Mouse (Mus musculus) neutrophil, adult 5-6 weeks (primary cell): Measurements from ENCODE around the gene Plpp2. TPM values are rescaled to one million over a fixed set of nuclear protein-coding genes. Genes with fewer than 3 reads are reported as not detected.

Experiments used
- ATAC-seq: fragments of 151-379, 151-347 bp; 2 replicates; pipeline ENCODE4 v1.8.0; 2017; ENCODE audit warnings: mild to moderate bottlenecking, moderate TSS enrichment; ENCODE audit not compliant: insufficient number of reproducible peaks, poor library complexity, low FRiP score, severe bottlenecking; ENCODE audit errors: extremely low read depth
- total RNA-seq: library from RNA; stranded (forward); fragments of 200-1000 nt; gene quantifications from 2 replicates; pipeline ENCODE4 v1.2.3, GENCODE M21; 2017

Plpp2 gene
- total RNA-seq, 1 experiment from 2014 or later, result 1.9 TPM

DNA sequence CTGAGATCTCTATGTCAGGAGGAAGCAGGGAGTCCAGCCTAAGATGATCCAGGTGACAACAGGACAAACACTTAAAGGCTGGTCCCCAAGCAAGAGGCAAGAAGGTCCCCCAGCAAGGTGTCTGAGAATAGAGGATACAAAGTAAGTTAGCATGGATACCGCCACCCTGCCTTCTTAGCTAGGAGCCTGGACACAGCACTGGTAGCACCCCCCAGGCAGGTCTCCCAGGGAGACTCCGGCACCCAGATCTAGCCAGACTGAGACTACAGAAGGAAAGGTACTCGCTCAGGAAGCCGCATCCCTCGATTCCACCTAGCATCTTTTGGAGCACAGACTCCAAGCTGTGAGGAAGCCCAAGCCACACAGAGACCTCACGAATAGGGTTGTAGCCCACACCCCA lies 19.6 kb upstream of the Plpp2 start:
- no peak for ATAC-seq

DNA sequence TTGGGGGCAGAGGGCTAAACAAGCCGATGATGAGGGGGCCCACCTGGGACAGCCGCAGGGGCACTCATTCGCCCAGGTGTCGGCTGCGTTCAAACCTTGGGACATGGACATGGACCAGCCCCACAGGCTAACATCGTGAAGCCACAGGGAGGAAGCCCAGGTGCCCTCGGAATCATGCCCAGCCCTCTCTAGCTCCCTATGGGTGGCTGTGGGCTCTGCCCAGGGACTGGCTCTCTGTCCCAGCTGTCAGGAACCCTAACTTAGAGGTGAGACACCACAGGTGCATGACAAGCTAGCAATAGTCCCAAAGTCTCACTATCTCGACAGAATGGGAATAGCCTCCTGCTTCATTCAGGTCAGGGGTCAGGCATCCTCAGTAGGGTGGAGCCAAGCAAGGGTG lies 18.9 kb upstream of the Plpp2 start:
- ATAC-seq, result no peak

DNA sequence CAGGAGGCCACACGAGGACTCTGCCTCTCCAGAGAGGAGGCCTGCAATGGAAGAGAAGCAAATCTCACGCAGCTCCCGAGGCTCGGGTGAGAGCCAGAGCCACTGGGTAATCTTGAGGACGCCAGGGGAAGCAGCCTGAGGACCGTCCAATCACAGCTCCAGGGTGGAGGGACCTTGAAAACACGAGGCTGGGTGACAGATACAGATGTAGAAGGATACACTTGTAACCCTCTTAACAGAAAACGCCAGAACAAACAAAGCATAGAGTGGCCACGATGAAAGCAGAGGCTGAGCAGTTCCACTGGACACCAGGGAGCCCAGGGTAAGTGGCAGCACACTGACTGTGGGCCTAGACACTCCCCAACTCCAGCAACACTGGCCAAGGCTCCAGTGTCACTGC lies 16.8 kb upstream of the Plpp2 start:
- ATAC-seq, result no peak

DNA sequence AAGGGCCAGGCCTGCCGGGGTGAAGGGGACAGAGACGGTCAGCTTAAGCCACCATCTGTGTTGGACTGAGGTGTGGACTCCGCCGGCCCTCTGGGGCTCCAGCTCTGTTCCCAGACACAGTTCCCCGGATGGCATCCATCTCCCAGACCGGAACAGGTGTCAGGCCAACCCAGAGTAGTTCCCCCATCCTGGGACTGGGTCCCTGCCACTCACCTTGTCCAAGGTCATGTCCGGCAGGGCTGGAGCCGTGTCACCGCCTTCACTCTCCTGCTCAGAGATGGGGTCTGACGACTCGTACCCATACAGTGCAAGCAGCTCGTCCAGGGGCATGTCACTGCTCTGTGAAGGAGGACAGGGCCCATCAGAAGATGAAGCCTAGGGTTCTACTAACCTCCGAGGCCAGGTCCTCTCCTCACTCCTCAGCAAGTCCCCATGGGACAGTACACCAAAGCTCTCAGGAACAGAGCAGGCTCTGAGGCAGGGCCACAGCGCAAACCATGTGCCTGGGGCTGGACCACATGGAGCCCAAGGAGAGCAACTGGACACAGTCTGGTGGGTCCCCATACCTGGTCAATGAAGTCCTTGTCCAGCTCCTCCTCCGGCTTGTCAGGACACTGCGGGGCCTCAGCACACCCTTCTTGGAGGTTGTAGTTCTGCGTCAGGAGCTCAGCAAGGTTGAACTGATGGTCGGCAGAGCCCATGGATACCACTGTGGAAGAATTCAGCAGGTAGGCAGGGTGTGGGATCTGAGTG lies 15.6 kb upstream of the Plpp2 start:
- no peak for ATAC-seq

DNA sequence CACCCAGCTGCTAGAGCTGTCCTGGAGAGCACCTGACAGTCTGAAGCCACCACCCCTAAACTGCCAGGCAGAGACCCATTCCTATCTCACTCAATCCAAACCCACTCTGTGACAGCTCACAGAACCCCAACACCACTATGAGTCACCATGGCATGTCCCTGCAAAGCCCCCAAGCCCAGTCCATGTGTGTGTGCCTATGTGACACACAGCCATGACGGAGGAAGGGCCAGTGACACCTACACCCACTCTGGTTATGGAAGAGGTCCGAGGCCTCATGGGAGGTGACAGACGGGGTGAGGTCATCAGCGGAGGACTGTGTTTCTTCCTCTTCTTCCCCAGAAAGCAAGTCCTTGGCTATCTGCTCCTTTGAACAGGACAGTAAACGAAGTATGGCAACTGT lies 14.9 kb upstream of the Plpp2 start:
- ATAC-seq, result no peak

DNA sequence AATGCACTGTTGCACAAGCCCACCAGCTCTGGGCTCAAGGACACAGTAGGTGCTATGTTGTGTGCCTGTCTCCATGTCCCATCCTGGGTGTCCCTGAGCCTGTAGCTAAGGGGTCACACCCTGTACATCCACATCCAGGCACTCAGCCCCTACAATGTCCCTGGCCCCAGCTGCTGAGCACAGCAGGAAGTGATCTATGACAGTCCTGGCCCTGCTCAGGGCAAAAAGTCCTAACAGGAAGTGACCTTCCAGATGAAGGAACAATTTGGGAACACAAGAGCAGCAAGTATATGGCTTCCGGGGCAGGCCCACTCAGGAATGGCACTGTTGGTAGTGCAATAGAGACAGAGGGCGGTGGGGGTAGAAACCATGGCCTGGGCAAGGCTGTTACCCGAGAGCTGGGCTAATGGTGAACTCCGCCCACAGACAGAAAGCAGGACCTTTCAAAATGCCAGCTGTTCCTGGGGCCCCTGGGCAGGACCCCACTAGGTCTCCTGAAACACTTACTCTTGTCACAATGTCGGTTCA lies 13.6 kb upstream of the Plpp2 start:
- no peak for ATAC-seq

DNA sequence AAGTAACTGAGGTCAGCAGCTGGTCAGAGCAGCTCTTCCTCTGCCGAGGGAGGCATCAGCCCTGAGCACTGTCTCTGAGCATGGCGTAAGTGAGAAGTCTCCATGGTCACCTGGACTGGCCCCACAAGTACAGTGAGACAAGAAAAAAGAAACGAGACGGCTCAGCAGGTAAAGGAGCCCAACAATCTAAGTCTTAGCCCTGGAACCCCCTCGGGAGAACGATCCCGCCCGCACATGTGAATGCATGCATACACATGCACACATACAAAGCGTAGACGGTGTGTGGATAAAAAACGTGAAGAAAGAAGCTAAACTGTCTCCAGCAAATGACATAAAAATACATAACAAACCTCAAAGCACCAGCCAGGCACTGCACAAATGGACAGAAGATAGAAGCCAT lies 12.9 kb upstream of the Plpp2 start:
- ATAC-seq, result no peak

DNA sequence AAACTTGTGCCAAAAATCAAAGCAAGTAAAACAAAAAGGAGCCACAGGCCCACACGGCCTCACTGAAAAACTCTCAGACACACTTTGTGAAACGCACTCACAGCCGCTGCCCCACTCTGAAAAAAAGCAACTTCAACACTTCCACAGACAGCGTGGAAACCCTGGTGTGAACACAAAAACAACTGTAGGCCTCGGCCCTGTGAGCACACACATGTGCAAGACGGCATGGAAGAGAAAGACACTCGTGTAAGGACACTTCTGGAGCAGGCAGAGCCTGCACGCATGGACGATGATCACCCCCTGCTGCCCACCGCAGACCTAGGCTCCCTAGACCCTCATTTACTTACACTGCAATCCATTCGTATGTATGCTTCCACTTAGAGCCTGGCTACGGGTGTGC lies 12.3 kb upstream of the Plpp2 start:
- no peak for ATAC-seq

DNA sequence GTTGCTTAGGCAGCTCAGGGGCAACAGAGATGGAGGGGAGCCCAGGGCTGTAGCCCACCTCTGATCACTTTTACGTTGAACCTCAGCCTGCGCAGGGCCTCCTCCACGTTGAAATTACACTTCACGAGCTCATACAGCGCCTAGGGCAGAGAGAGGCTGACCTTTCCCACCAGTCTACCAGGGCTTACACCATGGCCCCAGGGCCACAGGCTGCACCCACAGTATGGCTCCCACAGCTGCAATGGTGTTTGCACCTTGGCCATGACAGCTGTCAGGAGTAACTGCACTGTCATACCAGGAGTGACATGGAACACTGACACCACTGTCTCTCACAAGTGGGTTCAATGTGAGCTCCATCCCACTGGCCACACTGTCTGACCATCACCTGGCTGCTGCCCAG lies 11.0 kb upstream of the Plpp2 start:
- ATAC-seq, result no peak

DNA sequence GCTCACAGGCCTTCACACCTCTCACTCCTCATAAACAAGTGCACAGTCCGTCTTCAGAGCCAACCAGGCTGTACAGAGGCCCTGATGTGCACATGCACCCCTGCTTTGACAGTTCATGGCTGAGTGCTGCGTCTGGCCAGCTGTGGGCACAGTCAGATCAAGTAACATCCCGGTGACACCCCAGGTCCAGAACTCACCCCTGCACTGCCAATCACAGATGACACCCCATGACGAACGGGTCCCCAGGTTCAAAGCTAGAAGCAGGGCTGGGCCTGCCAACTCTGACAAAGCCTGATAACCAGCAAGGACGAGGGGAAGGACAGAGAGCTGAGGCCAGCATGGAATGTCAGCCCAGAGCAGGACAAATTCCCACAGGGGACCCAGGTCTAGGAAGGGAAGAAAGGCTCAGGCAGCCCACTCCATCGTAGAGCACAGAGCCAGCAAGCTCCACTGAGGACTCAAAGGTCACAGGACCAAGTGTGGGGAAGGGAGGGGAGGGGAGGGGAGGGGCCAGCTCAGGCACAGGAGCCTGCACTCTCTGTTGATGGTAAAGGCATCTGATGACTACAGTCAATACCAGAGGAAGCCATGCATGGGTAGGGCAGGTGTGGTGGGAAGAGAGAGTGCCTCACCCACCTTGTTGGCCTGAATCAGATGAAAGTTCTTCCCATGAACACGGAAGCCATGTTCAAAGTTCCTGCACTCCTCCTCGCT lies 10.4 kb upstream of the Plpp2 start:
- ATAC-seq, result no peak

DNA sequence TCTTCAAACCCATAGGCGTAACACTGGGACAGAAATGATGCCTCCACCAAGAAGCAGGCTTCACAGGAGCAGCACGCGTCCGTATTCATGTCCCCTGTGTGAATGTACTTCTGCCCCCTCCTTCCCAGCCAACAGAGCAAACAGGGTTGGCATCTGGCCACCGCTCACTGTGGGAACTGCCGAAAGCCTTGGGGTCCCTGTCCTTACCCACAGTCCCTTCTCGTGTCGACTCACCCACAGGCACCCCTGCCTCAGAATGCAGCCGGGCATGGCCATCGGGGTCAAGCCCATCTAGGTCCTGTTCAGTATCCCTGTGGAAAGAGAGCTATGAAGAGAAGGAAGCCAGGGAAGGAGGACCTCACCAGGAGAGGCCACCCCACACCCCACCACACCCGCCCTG lies 8.6 kb upstream of the Plpp2 start:
- ATAC-seq, result no peak

DNA sequence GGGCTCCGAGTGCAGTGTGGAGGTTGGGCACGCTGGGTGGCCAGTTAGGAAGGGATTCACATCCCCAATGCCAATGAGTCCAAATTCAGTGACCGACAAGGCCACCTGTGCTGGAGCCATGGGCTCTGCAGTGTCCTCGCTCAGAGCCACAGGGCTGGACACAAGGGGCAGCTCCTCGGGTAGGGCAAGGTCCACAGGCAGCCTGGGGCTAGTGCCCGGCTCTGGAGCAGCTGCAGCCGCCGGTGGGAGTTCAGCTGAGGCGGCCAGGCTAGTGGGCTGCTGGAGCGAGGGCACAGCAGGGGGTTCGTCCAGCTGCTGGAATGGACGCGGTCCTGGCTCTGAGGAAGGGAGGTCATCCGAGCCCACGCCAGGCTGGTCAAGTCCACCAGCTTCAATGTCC lies 7.9 kb upstream of the Plpp2 start:
- ATAC-seq, result no peak

DNA sequence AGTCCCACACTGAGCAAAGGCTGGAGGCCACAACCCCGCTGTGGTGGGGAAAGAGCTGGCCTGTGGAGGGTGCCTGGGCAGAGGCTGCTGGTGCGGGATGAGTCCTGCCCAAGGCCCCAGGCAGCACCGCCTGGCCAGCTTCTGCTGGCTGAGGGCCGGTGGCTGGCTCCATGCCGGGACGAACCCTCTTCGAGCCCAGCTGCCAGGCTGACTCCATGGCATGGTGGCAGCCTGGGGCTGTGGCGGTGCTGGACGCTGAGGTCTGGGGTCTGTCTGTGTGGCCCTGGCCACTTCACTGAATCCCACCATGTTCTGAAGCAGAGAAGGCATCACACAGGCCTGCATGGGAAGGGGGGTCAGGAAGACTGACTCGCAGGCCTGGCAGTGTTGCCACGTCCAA lies 7.2 kb upstream of the Plpp2 start:
- ATAC-seq, result no peak

DNA sequence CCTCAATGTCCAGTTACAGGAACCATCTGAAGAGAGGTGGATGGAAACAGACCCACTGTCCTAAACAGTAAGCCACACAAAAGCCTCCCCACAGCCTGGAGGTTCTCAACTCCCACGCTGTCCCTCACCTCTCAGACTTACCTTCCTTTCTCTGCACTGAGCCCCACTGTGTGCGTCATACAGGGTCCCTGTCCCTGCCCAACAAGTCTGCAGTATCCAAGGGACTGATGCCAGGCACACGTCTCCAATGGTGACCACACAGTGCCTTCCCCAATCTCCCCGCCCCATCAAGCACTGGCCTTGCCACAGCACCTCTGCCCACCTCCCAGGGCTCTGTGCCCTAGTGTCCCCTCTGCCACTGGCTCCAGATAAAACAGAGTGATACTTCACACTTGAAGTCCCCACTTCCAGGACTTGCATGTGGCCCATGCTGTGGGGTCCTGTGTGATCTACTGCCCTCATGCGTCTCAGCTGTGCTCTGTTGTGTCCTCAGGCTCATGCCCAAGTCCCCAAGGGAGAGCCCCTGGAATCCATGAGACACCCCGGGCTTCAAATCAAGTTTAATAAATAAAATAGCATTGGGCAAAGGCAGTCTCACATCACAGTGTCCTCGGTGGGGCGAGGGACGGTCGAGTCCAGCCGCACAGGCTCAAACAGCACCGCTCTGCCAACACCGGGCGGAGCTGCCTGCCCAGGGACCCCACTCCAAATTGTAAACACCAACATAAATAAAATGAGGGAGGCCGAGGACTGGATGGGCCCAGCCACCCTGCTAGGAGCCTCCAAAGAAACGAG lies 6.3 kb upstream of the Plpp2 start:
- ATAC-seq, result no peak

DNA sequence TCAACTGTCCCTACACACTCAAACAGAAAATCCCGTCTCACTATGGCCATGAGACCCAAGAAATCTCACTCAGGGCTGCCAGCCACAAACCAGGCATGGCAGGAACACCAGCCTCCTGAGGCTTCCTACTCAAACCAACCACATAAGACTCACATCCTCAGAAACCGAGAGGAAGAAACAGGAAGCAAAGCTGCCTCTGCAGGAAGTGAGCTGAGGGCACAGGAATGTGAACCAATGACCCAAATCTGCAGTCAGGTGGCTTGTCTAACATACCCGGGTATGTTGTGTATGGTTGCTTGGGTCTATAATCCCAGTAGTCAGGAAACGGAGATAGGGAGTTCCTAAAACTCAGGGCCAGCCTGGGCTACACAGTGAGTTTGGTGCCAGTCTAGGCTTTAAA lies 5.3 kb upstream of the Plpp2 start:
- ATAC-seq, result no peak

DNA sequence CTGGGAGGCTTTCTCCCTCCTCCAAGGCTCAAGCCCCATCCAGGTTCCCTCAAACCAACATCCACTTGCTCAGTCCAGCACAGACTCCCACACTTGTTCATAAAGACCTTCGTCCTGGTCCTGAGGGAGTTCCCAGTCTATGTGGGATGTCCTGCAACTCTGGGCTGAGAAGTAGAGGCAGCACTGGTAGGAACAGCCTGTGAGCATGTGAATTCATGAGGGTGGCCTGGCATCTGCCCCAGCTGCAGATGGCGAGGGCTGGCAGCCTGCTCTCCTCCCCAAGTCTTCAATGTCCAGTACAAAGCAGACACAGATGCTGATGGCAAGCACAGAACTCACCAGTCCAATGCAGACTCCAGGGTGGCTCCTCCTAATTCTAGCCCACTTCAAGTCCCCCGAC lies 4.7 kb upstream of the Plpp2 start:
- no peak for ATAC-seq

DNA sequence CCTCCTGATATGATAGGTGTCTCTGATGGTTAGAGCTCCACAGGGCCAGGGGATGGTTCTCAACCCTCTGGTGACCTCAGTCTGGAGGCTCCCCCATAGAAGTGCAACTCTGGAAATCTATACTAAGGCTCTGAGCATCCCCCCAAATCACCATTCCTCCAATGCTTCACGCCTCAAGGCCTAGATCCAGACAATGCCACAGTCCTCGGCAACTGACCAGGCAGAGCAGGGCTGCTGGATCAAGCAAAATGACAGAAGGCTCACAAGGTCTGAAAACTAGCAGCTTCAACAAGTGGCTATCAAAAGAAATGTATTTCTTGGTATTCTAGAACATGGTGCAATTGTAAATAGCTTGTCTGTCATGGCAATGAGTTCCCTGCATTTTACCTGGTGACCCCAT lies 4.2 kb upstream of the Plpp2 start:
- no peak for ATAC-seq

DNA sequence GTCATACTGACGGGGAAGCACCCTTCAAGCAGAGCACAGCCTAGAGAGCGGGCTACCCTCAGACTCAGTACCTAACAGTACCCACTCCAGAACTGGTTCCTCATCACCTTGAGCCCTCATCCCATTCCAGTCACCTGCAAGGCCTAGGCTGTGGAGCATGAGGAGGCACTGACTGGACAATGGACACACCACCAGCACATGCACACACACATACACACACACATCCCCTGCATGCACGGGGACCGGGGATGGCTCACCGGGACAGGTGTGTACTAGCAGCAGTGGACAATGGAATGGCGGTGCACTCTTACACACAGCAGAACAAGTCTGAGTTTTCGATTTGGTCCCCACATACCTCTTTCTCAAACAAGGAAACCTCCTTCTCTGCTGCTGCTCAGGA lies 3.7 kb upstream of the Plpp2 start:
- ATAC-seq, result no peak

DNA sequence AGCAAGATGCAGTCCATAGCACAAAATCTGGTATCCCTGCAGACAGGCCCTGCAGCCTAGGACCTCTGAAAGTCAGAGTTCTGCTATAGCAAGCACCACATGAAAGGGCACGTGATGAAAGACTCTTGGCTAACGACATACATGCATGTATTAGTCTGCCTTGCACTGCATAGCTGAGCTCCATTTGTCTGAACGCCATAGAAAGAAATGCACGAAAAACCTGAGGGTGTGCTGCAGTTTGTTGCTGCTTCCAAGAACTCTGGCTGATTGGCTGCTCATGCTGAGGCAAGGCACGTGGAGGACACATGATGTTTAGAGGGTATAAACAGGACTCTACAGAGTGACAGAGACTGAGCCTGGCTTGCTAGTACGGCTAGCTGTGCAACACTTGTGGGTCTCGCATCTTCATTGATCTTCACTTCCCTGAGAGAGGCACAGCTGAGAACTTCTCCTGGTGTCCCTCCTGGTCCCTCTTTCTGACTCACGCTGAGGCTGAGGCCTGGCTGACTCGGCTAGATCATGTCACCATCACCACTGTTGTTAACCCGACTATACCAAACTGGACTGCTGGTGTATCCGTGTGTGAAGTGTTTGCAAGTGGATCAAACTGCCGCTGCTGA lies 3.0 kb upstream of the Plpp2 start:
- no peak for ATAC-seq
